Mouse (Mus musculus): ENCODE measurements around the gene Chrm3. TPM values are rescaled to one million over a fixed set of nuclear protein-coding genes. Genes with fewer than 3 reads are reported as not detected.

The Chrm3 gene
- total RNA-seq, 2 experiments from 2014 or later: 0.84 to 1.5 TPM

DNA sequence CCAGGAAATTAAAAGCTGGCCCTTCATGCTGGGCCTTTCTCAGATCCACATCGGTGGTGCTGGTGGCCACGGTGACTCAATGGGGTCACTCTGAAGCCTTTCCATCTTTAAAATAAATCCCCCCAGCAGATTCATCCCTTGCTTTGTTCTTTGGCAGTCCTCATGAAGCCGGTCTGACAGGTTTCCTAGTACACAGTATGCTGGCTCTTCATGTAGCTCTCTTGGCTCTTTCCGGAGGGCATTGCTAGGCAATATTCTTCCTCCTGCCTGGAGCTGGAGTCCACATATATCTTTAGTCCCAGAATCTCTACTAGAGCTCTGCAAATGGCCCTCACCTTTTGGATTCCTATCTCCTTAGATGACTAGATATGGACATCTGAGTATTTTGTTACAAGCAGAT, 269.9 kb downstream of the Chrm3 start:
- no peak for DNase-seq (ENCODE audit: low spot score)
- intact Hi-C loops (cut with DNase I): no loop called here

DNA sequence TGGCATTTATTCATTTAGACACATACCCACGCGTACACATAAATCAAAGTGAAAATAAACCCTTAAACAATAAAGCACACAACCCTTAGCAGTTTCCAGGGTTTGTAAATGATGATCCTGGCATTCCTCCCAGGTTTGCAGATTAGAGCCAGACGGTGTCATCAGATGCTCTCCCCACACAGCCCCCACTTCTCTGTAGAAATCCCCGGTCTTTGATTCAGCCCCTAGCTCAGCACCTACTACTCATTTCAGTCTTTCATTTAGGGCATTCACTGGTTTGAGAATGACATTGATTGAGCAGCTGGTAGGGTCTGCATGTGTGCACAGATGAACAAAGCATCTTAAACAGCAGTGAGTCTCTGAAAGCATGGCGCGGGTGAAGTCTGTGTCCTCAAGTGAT, 274.3 kb downstream of the Chrm3 start:
- intact Hi-C loops (cut with DNase I): no loop called here

DNA sequence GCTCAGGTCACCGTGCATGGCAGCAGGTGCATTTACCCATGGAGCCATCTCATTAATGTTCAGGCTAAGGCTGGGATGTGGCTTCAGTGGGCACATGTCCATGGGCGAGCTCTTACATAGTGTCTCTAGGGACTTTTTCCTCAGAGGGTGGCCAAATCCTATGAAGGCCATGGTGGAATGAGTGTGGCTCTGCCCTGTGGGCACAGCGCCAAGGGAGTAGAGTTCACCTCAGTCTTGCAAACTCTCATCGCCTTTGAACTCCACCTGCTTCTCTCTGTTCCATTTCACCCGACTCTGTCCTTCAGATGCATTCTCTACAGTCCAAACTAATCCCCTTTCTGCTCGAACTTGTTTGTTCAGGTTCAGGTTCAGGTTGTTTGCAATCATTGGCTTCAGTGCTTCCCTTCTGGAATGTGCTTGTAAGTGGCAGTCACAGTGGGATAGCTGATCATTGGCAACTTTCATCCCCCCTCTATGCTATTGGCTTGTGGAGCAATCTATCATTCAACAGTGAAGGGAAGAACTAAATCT, 278.7 kb downstream of the Chrm3 start:
- no peak for DNase-seq (ENCODE audit: low spot score)

More for the DNA sequence above, 274.3 kb downstream of the Chrm3 start:
- no peak for DNase-seq (ENCODE audit: low spot score)

DNA sequence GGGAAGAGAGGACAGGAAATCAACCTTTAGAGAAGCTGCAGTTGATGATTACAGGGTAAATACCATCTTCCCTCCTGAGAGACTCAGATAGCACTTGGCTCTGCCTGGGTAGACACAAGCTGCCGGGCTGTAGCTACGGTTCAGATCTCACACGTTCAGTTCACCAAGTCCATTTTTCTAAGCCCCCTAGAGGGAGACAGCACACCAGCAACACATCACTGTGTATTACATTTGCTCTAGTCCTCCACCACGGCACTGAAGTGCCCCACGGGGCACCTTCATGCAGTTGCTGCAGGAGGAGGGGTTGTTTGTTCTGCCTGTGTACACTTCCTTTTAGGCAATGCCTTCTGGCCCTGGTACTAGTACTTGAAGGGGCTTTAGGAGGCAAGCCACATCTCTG, 289.5 kb downstream of the Chrm3 start:
- intact Hi-C loops (cut with DNase I): no loop called here
- DNase-seq (ENCODE audit: low spot score): no peak

More for the DNA sequence above, 278.7 kb downstream of the Chrm3 start:
- intact Hi-C loops (cut with DNase I): no loop called here

DNA sequence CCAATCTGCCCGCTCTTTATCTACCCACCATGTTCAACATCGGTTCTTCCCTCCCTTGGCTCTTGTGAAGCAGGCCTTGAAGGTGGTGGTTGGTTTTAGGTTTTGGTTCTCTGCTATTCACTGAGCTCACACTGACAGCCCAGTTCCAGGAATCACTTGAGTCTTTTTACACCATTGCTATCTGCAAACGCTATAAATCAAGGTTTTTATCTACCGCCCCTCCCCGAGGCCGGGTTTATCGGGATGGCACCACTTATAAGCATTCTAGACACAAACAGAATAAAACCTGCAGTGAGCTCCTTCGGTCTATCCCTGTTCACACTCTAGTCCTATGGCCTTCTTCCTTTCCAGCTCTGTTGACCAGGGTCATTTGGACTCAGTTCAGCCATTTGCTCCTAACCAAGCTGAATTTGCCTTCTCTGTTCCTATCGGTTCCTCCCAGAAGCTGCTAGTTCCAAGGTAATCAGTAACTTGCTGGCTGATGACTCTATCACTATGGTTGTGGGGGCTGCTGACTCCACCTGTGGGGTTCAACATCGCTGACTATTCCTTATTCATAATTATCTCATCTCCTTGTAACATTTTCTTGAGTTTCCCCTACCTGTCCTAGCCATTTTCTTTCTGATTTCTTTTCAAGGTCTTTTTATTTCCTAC, 291.6 kb downstream of the Chrm3 start:
- DNase-seq (ENCODE audit: low spot score): no peak
- intact Hi-C loops (cut with DNase I): loop anchor here (10.0 kb wide), 1 partner anchor 276 kb away; no protein-coding TSS in a partner anchor

DNA sequence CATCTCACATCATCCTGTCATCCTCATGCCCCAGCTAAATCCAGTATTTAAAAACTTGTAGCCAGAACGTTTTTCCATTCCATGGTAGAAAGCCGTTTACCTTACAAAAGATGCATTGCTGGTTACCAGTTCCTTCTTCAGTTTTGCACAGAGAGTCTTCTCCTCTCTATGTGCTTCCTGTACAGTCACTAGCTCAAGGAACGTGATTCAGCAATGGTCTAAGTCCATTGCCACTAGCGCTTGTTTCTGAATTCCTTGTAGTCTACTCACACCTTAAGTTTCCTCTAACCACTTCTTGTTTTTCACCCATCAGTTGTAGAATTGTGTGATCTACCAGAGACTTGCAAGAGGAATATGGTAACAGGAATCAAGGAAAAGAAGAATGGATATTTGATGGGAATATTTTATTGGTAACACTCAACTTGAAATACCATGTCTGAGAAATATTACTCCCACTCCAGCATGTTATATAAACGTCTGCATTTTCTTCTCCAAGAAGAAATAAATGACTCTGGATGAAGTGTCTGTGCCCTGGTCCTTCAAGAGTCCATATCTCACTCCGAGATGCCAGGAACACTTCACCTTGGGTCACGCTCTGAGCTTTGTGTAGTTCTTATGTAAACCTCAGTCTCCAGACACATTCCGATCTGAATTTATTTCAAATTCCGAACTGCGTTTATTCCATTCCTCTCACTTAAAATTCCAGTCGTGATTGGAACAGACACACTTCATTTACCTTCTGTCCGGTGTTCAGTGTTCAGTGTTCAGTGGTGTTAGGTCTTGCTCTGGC, 293.6 kb downstream of the Chrm3 start:
- DNase-seq (ENCODE audit: low spot score): no peak
- intact Hi-C loops (cut with DNase I): loop anchor here (10.0 kb wide), 1 partner anchor 278 kb away; no protein-coding TSS in a partner anchor

DNA sequence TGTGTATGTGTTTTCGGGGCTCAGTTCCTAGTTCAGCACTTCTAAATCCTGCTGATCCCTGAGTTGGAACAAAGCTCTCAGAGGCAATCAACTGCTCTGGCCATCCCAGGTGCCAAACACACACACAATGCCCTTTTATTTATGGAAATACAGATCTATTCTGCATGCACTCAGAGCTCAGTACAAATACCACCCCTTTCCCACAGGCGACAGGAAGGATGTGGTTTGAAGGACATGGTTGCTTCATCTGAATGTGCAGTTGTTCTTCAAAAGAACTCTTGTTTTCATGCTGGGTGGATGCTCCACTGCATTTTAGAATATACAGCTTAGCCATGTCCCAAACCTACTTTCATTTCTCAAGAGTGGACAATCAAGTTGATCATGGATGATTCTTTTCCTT, 294.9 kb downstream of the Chrm3 start:
- intact Hi-C loops (cut with DNase I): loop anchor here (10.0 kb wide), 1 partner anchor 279 kb away; no protein-coding TSS in a partner anchor
- DNase-seq (ENCODE audit: low spot score): no peak

DNA sequence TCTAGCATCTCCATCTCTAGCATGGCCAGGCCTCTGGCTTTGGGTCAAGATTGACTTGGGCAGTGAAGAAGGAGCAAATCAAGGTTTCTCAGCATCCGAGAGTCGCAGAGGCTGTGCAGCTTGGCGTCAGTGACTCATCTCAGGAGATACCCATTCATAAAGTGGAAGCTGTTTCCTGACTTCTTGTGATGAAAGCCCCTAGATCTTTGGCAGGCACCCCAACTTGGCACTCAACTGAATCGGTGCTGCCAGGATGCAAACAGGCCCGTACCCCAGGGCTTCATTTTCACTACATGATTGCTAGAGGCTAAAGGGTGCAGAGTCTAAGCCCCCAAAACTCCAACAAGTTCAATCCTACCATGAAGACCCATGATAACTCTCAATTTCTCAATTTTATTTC, 298.0 kb downstream of the Chrm3 start:
- no peak for DNase-seq (ENCODE audit: low spot score)
- intact Hi-C loops (cut with DNase I): loop anchor here (10.0 kb wide), 1 partner anchor 282 kb away; no protein-coding TSS in a partner anchor

DNA sequence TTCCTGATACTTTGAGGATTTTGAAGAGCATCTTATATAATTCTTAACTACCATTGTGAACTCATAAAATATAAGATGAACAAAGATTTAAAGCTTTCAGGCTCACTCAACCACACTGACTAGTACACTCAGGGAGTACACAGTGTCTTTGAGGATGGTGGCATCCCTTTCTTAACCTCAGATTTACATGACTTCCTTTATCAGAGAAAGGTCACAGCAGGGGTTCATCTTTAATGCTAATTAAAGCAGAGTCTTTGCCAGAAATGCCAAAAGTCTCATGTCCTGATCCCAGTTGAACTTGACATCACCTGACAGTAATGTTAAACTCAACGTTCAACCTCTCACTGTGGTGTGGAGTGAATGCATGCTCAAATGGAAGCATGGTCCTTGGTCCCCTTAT, 301.7 kb downstream of the Chrm3 start:
- no peak for DNase-seq (ENCODE audit: low spot score)
- intact Hi-C loops (cut with DNase I): no loop called here

DNA sequence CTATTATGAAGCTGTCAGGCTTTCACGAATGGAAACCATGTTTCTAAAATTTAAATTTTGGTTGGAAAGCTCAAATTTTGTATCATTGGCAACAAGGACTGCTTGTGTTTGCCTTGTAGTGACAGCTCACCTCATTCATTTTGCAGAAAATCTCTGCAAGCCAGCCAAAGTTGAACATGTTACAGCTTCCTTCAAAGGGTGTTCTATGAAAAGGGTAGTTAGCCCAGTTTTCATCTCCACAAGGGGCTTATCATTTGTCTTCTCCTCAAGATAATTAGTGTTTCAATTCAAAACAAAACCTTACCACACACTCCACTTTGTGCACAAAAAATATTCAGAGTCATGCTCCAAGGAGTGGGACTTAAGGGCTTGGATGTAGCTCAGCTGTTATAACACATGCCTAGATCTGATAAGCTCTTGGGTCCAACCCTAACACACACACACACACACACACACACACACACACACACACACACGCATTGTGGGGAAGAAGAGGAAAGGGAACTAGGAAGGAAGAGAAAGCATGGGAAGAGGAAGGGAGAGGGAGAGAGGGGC, 302.9 kb downstream of the Chrm3 start:
- DNase-seq (ENCODE audit: low spot score): no peak
- intact Hi-C loops (cut with DNase I): no loop called here

DNA sequence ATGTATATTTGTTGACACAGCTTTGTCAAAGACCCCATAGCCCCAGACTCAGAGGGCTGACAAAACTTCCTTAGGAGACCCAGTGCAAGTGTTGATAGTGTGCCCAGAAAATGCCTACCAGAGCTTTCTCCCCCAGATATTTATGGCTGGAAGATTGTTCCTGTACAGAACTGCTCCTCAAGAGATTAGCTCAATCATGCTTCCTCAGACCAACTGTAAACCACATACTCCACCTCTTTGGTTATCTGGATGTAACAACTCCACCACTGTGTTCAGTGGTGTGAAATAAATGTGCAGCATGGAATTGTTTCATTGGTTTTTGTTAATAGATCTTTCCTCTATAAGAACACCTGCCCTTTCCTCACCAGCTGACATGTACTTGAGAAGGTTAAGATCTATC, 306.6 kb downstream of the Chrm3 start:
- intact Hi-C loops (cut with DNase I): no loop called here
- no peak for DNase-seq (ENCODE audit: low spot score)

DNA sequence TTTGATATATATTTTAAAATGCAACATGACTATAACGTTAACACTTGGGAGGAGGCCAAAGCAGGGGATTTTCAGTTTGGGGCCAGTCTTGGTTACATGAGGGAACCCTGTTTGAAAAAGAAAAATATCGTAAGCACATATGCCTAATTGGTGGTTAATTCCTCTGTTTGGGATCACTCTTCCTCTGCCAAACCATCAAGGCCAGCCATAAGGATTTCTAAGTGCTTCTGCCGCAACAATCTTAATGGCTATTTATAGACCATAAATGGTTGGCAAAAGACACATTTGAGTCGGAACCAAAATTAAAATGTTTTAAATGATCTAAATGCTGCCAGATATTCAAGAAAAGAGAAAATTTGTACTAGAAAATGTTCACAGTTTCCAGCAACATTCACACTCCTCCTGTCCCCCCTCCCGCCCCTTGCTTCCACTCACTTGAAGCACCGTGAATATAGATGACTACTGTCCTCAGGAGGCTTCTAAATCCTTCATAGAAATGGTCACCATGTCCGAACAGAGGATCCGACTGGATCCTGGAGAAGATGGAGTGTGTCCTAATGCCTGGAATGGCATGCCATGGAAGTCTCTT, 307.3 kb downstream of the Chrm3 start:
- no peak for DNase-seq (ENCODE audit: low spot score)
- intact Hi-C loops (cut with DNase I): no loop called here

DNA sequence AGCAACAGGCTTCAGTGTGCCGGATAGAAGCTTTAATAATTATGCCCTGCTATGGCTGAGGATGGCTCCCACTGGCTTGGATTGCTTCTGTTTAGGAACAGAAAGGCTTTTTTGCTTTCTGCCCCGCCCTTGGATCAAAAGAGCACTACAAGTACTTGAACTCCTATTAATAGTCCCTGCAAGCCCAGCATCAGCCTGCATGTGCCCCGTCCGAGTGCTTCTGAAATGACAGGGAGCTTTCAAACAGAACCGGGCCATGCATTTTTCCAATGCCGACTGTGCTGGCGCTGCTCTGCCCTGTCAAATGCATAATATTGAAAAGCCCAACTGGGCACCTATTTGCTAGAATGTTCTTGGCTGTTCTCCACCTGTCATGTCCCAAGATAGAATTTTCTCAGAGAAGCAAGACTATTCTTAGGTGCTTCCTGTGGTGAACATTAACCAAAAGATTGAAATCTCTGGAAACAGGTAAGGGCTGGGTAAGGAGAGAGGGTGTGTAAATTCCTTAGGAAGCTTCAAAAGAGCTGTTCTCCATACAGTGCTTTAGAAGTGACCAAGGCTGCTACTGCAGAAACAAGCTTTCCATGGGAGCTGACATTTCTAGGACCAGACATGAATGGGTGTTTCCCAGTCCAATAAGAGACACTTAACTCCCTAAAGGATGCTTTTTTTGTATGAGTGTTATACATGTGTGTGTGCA, 314.8 kb downstream of the Chrm3 start:
- intact Hi-C loops (cut with DNase I): no loop called here

DNA sequence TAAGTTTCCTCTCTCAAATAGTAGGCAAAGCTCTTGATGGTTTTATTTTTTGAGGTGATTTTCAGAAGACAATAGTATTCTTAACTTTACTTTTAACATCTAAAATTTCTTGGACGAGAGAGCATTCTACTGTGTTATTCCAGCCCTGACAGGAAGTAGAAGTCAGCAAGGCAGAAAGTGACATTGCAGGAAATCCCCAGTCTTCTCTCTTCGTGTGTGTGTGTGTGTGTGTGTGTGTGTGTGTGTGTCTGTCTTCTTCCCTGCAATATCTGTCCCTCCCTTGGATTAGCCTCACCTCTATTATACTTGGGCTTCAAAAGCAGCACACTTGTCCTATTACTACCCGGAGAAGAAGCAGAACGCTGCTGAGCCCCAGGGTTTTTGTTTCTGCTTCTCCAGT, 316.6 kb downstream of the Chrm3 start:
- no peak for DNase-seq (ENCODE audit: low spot score)
- intact Hi-C loops (cut with DNase I): no loop called here

More for the DNA sequence above, 314.8 kb downstream of the Chrm3 start:
- DNase-seq (ENCODE audit: low spot score): no peak

DNA sequence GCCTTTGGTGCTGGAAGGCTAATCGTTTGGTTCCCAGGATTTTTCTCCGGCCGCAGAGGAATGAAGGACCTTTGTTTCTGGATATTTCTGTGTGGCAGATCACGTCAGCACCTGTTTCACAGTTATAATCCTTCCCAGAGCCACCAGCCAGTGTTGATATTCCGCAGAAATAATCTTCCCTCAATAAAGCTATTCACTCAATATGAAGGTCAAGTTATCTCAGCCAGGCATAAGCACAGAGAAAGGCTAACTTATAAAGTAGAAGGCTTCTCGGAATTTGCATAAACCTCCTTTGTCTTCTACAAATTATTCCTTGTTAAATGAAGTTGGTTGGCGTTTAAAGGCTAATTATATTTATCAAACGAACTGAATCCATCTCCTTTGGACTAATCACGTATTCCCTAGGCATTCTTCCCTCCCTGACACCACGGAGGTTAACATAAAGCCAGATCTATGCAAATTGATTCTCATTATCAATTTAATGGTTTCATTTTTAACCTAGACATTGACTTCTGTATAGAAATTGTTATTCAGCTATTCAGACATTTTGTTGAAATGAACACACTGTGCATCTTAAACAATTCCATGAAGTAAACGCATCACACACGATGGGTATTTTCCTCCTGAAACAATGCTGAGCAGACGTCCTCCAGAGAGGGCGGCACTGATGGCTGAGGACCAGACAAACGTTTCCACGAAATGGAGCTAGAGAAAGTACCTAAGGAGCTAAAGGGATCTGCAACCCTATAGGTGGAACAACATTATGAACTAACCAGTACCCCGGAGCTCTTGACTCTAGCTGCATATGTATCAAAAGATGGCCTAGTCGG, 326.9 kb downstream of the Chrm3 start:
- DNase-seq (ENCODE audit: low spot score): no peak
- intact Hi-C loops (cut with DNase I): no loop called here

DNA sequence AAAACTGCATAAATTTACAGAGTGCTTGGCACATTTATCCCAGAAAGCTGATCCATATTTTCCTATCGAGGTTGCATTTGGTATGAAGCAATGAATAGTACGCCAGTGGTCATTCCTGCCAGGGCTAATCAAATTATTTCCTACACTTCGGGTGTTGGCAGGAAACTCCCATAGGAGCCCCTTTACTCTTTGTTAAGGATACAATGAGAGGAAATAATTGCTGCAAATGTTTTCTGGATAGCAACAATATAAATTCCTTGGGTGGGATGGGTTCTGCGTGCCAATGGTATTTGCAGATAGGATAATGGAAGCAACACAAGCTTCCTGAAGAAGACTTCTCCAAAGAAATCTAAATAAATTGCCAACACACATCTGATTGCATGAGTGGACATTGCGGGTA, 329.1 kb downstream of the Chrm3 start:
- DNase-seq (ENCODE audit: low spot score): no peak
- intact Hi-C loops (cut with DNase I): no loop called here

DNA sequence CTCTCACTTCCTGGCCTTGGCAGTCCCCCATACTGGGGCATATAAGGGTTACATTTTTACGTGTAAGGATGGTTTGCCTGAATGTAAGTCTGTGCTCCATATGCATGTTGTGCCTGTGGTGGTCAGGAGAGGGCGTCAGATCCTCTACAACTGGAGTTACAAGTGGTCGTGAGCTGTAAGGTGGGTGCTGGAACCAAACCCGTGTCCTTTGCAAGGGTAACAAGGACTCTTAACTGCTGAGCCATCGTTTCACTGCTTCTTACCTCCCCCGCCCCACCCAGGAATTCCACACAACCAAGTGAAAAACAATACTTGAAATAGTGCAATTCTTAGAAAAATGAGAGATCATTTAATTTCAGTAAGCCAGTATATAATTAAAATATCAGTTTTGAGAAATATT, 330.7 kb downstream of the Chrm3 start:
- DNase-seq (ENCODE audit: low spot score): no peak
- intact Hi-C loops (cut with DNase I): no loop called here

DNA sequence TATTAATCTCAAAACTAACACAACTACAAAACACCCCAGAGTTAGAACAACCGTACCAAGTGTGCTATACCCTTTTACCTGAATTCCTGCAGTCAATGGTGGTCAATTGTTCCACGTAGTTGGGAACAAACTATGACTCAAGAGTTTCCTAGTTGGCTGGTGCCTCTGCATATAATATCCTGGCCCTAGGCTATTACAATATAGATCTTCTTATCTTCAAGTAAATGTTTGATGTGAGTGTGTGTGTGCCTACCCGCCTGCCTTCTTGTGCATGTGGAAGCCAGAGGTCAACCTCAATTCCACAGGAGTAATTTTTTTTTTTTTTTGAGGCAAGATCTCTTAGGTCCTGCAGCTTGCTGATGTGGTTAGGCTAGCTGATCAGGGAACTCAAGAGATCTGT, 335.5 kb downstream of the Chrm3 start:
- intact Hi-C loops (cut with DNase I): no loop called here
- DNase-seq (ENCODE audit: low spot score): no peak

DNA sequence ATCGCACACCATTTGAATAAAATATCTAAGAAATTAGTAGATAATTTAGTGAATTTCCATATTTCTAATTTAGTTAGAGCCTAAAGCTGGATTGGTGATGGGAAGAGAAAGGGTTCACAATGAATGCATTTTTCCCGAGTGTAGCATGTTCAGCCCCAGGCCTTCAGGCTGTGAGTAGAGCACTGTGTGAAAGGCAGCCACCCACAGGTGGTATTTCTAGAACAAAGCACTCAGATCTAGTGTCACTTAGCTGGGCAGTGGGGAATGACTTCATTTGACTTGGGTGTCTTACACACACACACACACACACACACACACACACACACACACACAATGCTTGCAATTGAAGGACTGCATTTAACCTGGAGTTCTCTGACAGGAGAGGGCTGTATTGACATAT, 337.5 kb downstream of the Chrm3 start:
- intact Hi-C loops (cut with DNase I): no loop called here
- DNase-seq (ENCODE audit: low spot score): no peak
